Mouse (Mus musculus) heart, postnatal 4 days (tissue): ENCODE measurements around the gene Eps8l2. TPM values are rescaled to one million over a fixed set of nuclear protein-coding genes. Genes with fewer than 3 reads are reported as not detected.
"Not testable (repeated sequence)": the region's sequence is repeated elsewhere in the genome, so short reads cannot be mapped to it uniquely, and the experiment has no call there.

Experiments used
- DNase-seq: peaks from one replicate; pipeline ENCODE4 v3.0.0; 2021
- total RNA-seq, 2 experiments: library from RNA; stranded (reverse); gene quantifications; 2 replicates each; pipeline ENCODE4 v1.2.3; 2021

Eps8l2 gene
- total RNA-seq, 2 experiments from 2014 or later: 1.9 TPM

- no peak for DNase-seq
These were observed 28.7 kb downstream of the Eps8l2 start for GRCm38 (mm10) chr7:141367358-141367757.

GRCm38 (mm10) chr7:141369918-141370317 is 31.2 kb downstream of the Eps8l2 start:
- DNase-seq: no peak

GRCm38 (mm10) chr7:141371942-141372595 is 33.4 kb downstream of the Eps8l2 start:
- DNase-seq: no peak

- DNase-seq: no peak
These were observed 34.9 kb downstream of the Eps8l2 start for GRCm38 (mm10) chr7:141373611-141374010.

- DNase-seq: no peak
These were observed 35.7 kb downstream of the Eps8l2 start for GRCm38 (mm10) chr7:141374399-141374798.

GRCm38 (mm10) chr7:141379584-141379983 is 40.9 kb downstream of the Eps8l2 start:
- no peak for DNase-seq

- no peak for DNase-seq
These were observed 42.6 kb downstream of the Eps8l2 start for GRCm38 (mm10) chr7:141381068-141381835.

- DNase-seq: no peak
These were observed 49.3 kb downstream of the Eps8l2 start for GRCm38 (mm10) chr7:141387807-141388486.

GRCm38 (mm10) chr7:141388487-141389109 is 49.9 kb downstream of the Eps8l2 start:
- DNase-seq: no peak

GRCm38 (mm10) chr7:141390326-141391259 is 51.9 kb downstream of the Eps8l2 start:
- no peak for DNase-seq

GRCm38 (mm10) chr7:141391625-141392551 is 53.2 kb downstream of the Eps8l2 start, which contains the start of gene Taldo1:
TSS of gene Taldo1 (plus strand) at chr7:141392199.
- DNase-seq: peak; percentile 96

GRCm38 (mm10) chr7:141392552-141393222 is 54.0 kb downstream of the Eps8l2 start:
- DNase-seq: no peak

- DNase-seq: no peak
These were observed 55.5 kb downstream of the Eps8l2 start for GRCm38 (mm10) chr7:141394158-141394557.

GRCm38 (mm10) chr7:141394771-141395170 is 56.1 kb downstream of the Eps8l2 start:
- peak; percentile 79 for DNase-seq

GRCm38 (mm10) chr7:141395348-141395747 is 56.7 kb downstream of the Eps8l2 start:
- no peak for DNase-seq

- peak; percentile 71 for DNase-seq
These were observed 64.6 kb downstream of the Eps8l2 start for GRCm38 (mm10) chr7:141403305-141403704.

GRCm38 (mm10) chr7:141405466-141405865 is 66.8 kb downstream of the Eps8l2 start:
- DNase-seq: no peak

- DNase-seq: not testable (repeated sequence)
These were observed 69.0 kb downstream of the Eps8l2 start for GRCm38 (mm10) chr7:141407670-141408069.

GRCm38 (mm10) chr7:141408833-141409232 is 70.2 kb downstream of the Eps8l2 start:
- DNase-seq: peak; percentile 93

- DNase-seq: no peak
These were observed 72.0 kb downstream of the Eps8l2 start for GRCm38 (mm10) chr7:141410631-141411030.
